Mouse (Mus musculus) kidney, adult 10 weeks (tissue): Measurements from ENCODE around the gene Nudt3. TPM values are rescaled to one million over a fixed set of nuclear protein-coding genes. Genes with fewer than 3 reads are reported as not detected.

Experiments used
- polyA plus RNA-seq: library from polyadenylated mRNA; stranded (reverse); fragments of 350-450 nt; fragmentation: Illumina TruSeq; extraction: RNeasy Lipid Tissue Mini Kit (QIAGEN cat#74804); gene quantifications from one replicate; pipeline ENCODE4 v1.2.3, GENCODE M21; 2014; ENCODE audit warnings: low read depth, low replicate concordance

Nudt3 gene
- 21.4 TPM for polyA plus RNA-seq

DNA sequence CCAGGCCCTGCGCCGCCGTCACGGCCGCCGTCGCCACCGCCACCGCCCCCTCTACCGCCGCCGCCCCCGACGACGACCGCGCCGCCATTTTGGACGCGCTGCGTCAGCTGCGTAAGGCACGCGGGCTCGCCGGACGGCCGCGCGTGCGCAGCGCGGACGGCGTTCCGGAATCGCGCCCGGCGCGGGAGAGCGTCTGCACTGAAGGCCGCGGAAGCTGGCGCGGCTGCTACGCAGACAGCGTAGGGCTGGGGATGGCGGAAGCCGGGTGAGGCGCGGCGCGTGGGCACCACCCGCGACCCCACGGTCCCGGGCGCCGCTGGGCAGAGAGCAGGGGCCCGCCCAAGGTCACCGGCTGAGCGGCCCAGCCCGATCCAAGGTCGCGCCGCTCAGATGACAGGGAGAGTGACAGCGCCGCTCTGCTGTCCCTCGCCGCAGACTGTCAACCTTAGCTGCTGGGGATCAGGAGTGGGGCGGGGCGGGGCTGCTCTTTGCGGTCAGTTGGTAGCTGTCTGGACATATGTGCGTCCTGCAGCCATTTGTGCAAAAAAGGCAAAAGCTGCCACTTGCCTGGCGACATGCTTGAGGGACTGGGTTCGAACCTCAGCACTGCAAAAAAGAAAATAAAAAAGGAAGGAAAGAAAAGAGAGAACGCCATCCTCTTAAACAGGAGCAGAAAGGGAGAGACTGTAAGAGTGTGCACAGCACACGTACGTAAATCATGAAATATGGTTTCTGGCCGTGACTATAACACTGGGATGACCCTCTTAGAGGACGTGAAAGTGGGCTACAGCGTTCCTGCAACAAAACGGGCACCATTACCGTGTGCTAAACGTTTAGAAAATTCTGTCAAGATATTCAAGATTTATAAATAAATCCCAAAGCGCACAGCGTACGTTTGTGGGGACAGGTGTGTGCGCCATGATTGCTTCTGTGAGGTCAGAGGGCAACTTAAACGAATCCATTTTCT lies at the start of gene Nudt3:
TSS of gene Nudt3 (minus strand) at position 136 of the 967 bp plus-strand sequence.

DNA sequence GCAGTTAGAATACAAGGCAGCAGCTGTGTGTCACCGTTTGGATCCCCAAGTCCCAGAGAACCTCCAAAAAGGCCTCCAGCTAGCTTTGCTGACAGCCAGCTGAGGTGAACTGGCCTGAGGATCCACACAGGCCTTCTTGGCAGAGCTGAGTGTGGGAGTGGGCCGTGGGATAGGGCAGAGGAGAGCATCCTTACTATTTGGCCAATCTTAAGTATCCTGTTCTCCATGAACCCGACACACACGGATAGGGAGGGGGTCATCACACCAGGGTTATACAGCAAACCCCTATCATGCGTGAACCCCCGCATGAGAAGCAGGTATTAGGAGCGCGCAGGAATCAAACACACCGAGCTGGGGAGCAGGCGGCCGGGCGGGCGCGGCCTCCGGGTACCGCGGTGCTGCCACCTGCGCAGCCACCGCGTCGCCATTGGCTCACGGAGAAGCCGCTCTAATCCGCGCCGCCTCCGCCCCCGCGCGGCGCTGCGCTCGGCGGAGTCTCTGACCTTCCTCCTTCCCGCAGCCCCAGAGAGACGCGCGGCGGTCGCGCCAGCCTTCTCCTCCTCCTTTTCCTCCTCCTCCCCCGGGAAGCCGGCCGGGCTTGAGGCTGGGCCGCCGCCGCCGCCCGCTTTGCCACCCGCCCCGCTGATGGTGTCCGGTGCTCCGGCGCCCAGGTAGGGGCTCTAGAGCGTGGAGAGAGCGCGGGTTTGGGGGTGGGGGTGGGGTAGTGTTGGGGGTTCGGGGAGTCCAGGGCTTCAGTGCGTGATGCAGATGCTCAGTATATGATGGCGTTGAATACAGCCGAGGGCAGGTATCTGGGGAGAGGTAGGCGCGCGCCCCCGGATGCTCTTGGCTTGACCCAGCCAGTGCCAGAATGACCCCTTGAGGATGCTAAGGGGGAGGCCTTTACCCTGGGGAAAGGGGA lies 32.1 kb upstream of the Nudt3 start, which contains the start of gene Pacsin1:
TSS of gene Pacsin1 (plus strand) at position 421 of the 922 bp plus-strand sequence.

DNA sequence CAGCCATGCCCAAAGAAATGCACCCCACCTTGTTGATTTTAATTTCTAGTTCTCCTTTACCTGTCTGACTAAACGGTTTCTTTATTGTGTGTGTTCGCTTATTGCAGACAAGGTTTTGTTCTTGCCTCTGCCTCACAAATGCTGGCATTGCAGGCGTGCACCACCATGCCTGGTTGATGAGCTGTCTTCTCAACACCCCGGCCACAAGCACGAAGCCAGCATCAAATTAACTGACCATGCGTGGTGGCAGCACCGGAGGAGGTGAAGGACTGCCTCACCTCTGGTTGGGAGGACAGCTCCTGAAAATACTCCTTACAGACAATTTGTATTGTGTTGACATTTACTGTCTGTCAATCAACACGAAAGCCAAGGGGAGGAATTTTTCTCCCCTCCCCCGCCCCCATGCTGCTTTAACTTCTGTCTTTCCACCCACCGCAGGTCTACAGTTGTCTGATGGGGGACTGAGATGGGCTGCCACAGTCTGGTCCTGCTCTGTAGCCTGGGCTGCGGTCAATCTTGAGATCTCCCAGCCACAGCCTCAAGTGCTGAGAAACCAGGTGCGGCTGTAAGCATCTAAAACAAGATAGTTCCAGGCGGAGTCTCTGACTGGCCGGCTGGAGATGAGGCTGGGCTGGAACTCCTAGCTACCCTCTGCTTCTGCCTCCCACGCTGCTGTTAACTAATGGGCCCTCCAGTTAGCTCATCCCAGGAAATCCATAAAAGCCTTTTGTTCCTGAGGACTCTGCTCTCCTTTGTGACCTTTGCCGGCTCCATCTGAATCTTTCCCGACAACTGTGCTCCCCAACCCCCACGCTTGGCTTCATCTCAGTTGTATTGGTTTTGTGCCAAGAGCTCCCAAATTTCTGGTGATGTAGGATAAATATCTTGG lies 13.1 kb upstream of the Nudt3 start, which contains the start of gene Rps10:
TSS of gene Rps10 (minus strand) at position 538 of the 889 bp plus-strand sequence.

GRCm38 (mm10) chr17:27634871-27635574 lies 11.7 kb upstream of the Nudt3 start, which contains the start of gene RPS10-NUDT3:
RPS10-NUDT3 (minus strand) TSS chr17:27635222.

DNA sequence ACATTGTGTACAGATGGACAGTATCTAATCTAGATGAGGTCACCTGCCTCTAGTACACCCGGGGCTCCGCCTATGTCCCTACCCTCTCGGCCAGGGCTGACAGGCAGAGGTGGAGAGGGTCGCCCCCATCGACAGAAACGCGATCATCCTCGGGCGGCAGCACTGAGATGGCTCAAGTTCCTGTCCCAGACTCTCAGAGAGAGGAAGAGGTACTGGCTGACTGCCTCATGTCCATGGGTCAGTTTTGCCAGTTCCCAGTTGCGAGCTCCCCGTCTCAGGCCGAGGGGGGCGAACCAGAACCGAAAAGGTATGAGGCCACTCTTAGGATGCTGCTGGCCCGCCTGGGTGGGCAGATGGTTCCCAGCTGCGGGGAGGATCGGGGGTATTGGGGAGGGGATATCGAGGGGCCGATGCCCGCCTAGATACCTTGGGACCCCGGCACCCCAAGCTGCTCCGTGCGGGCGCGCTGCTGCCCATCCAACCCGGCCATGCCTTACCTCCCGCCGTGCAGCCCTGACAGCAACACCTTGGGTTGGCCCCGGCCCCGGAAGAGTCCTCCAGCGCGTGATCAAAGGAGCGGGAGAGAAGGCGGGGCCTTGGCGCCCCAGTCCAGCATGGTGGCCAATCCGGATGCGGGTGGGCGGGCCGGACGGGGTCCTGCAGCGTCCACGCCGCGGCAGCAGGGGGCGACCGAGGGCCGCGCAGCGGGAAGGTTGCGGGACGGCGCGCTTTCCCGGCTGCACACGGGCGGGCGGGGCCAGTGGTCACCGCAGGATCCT lies 57.9 kb downstream of the Nudt3 start, which contains the start of gene AI413582:
TSS of gene AI413582 (minus strand) at position 594 of the 779 bp plus-strand sequence.

GRCm38 (mm10) chr17:27556315-27557011 lies 66.8 kb downstream of the Nudt3 start, which contains the start of gene Hmga1:
Hmga1 (plus strand) TSS chr17:27556497.

Other genes with a start within 250 kb of the Nudt3 start
- gene Grm4, start 102.1 kb downstream of the Nudt3 start, polyA plus RNA-seq = not detected
- gene Hmga1, start 67.0 kb downstream of the Nudt3 start, polyA plus RNA-seq = 3.2 TPM
- gene AI413582, start 57.7 kb downstream of the Nudt3 start, polyA plus RNA-seq = not detected
- gene RPS10-NUDT3, start 11.7 kb upstream of the Nudt3 start, polyA plus RNA-seq = not detected
- gene Rps10, start 13.2 kb upstream of the Nudt3 start, polyA plus RNA-seq = 34.5 TPM
- gene Pacsin1, start 32.0 kb upstream of the Nudt3 start, polyA plus RNA-seq = not detected
- not detected for gene Spdef, start 105.5 kb upstream of the Nudt3 start, polyA plus RNA-seq
- gene D17Wsu92e, start 197.2 kb upstream of the Nudt3 start, polyA plus RNA-seq = 82.3 TPM
- 28.2 TPM for gene Snrpc, start 214.7 kb upstream of the Nudt3 start, polyA plus RNA-seq
- 3.7 TPM for gene Uhrf1bp1, start 232.9 kb upstream of the Nudt3 start, polyA plus RNA-seq